Mouse (Mus musculus) MEL (cell line): ENCODE data around the gene Rnf121. TPM values are rescaled to one million over a fixed set of nuclear protein-coding genes. Genes with fewer than 3 reads are reported as not detected.

Source experiments
- DNase-seq: peaks from one replicate; pipeline ENCODE4 v3.0.0; 2011; ENCODE audit warnings: low read depth, low spot score
- H3K27ac ChIP-seq: 2 replicates; pipeline ENCODE4 v1.5.1; 2012; ENCODE audit warnings: low read depth, mild to moderate bottlenecking, control low read depth, low read length, moderate library complexity; ENCODE audit not compliant: control insufficient read depth
- H3K27me3 ChIP-seq, 2 experiments: fragments of 150-350 bp in 1 of 2; sonication (generic) in 1 of 2; 2 replicates each; pipeline ENCODE4 v1.6.1; 2012; ENCODE audit warnings: low read length in 2 of 2, mild to moderate bottlenecking in 2 of 2, improper control_type of control experiment in 1 of 2, moderate library complexity in 1 of 2; ENCODE audit not compliant: insufficient read depth in 2 of 2, control insufficient read depth in 1 of 2
- H3K36me3 ChIP-seq, 2 experiments: 2 replicates each; pipeline ENCODE4 v1.6.1; 2012 to 2014; ENCODE audit warnings: low read length in 2 of 2, improper control_type of control experiment in 1 of 2, inconsistent platforms in 1 of 2, mild to moderate bottlenecking in 1 of 2; ENCODE audit not compliant: insufficient read depth in 2 of 2, control insufficient read depth in 1 of 2
- H3K4me1 ChIP-seq, 2 experiments: fragments of 150-350 bp in 1 of 2; sonication (generic) in 1 of 2; 2 replicates each; pipeline ENCODE4 v1.6.1; 2012; ENCODE audit warnings: low read length in 2 of 2, improper control_type of control experiment in 1 of 2, mild to moderate bottlenecking in 1 of 2; ENCODE audit not compliant: insufficient read depth in 2 of 2, control insufficient read depth in 1 of 2
- H3K4me3 ChIP-seq, 2 experiments: fragments of 150-350 bp in 1 of 2; sonication (generic) in 1 of 2; 2 replicates each; pipeline ENCODE4 v1.5.1; 2012; ENCODE audit warnings: low read depth in 2 of 2, low read length in 2 of 2, mild to moderate bottlenecking in 2 of 2, moderate library complexity in 2 of 2, control low read depth in 1 of 2, improper control_type of control experiment in 1 of 2; ENCODE audit not compliant: control insufficient read depth in 1 of 2, insufficient read depth in 1 of 2
- H3K79me2 ChIP-seq: 2 replicates; pipeline ENCODE4 v1.6.1; 2012; ENCODE audit warnings: mild to moderate bottlenecking, low read length, moderate library complexity; ENCODE audit not compliant: control insufficient read depth, poor library complexity, insufficient read depth
- H3K9ac ChIP-seq: 2 replicates; pipeline ENCODE4 v1.6.1; 2012; ENCODE audit warnings: low read depth, mild to moderate bottlenecking, control low read depth, low read length, moderate library complexity; ENCODE audit not compliant: control insufficient read depth, poor library complexity, severe bottlenecking
- H3K9me3 ChIP-seq: fragments of 150-350 bp; sonication (generic); replicated peaks from 2 replicates; pipeline ENCODE4 v1.6.1; 2012; ENCODE audit warnings: mild to moderate bottlenecking, low read length, improper control_type of control experiment, moderate library complexity; ENCODE audit not compliant: insufficient read depth
- CHD1 ChIP-seq: IDR thresholded peaks from 2 replicates; pipeline ENCODE4 v1.6.1; 2012; ENCODE audit warnings: low read depth, mild to moderate bottlenecking, inconsistent platforms, low read length, improper control_type of control experiment
- E2F4 ChIP-seq: IDR thresholded peaks from 2 replicates; pipeline ENCODE4 v1.6.1; 2011; ENCODE audit warnings: low read depth, low read length, improper control_type of control experiment, borderline replicate concordance
- ELF1 ChIP-seq: IDR thresholded peaks from 2 replicates; pipeline ENCODE4 v1.6.1; 2014; ENCODE audit warnings: low read depth, mild to moderate bottlenecking, inconsistent platforms, low read length, improper control_type of control experiment, moderate library complexity
- EP300 ChIP-seq, 2 experiments: IDR thresholded peaks; 2 replicates each; pipeline ENCODE4 v1.6.1; 2011; ENCODE audit warnings: improper control_type of control experiment in 2 of 2, low read length in 2 of 2, low read depth in 1 of 2, mild to moderate bottlenecking in 1 of 2
- ETS1 ChIP-seq: IDR thresholded peaks from 2 replicates; pipeline ENCODE4 v1.6.1; 2012; ENCODE audit warnings: low read depth, mild to moderate bottlenecking, inconsistent platforms, low read length, improper control_type of control experiment, moderate library complexity
- GABPA ChIP-seq: IDR thresholded peaks from 2 replicates; pipeline ENCODE4 v1.6.1; 2012; ENCODE audit warnings: low read depth, mild to moderate bottlenecking, inconsistent platforms, low read length, improper control_type of control experiment, moderate library complexity
- GATA1 ChIP-seq: IDR thresholded peaks from 2 replicates; pipeline ENCODE4 v1.6.1; 2011; ENCODE audit warnings: low read depth, low read length, improper control_type of control experiment
- KAT2A ChIP-seq: conservative IDR thresholded peaks from 2 replicates; pipeline ENCODE4 v1.6.1; 2012; ENCODE audit warnings: low read depth, low read length, improper control_type of control experiment, inconsistent platforms
- MAX ChIP-seq: IDR thresholded peaks from 2 replicates; pipeline ENCODE4 v1.6.1; 2011; ENCODE audit warnings: low read length, improper control_type of control experiment
- MAZ ChIP-seq: IDR thresholded peaks from 2 replicates; pipeline ENCODE4 v1.6.1; 2012; ENCODE audit warnings: low read depth, mild to moderate bottlenecking, inconsistent platforms, low read length, improper control_type of control experiment
- MXI1 ChIP-seq: IDR thresholded peaks from 2 replicates; pipeline ENCODE4 v1.6.1; 2011; ENCODE audit warnings: mild to moderate bottlenecking, low read depth, low read length, improper control_type of control experiment
- MYB ChIP-seq: IDR thresholded peaks from 2 replicates; pipeline ENCODE4 v1.6.1; 2011; ENCODE audit warnings: mild to moderate bottlenecking, low read depth, low read length, improper control_type of control experiment
- MYC ChIP-seq: IDR thresholded peaks from 2 replicates; pipeline ENCODE4 v1.6.1; 2011; ENCODE audit warnings: low read depth, mild to moderate bottlenecking, low read length, improper control_type of control experiment, moderate library complexity
- NELFE ChIP-seq: IDR thresholded peaks from 2 replicates; pipeline ENCODE4 v1.6.1; 2011; ENCODE audit warnings: low read depth, low read length, improper control_type of control experiment
- POLR2A ChIP-seq, 2 experiments: IDR thresholded peaks; 2 replicates each; pipeline ENCODE4 v1.6.1; 2011 to 2012; ENCODE audit warnings: low read length in 2 of 2, mild to moderate bottlenecking in 2 of 2, control low read depth in 1 of 2, improper control_type of control experiment in 1 of 2, low read depth in 1 of 2, moderate library complexity in 1 of 2; ENCODE audit not compliant: control insufficient read depth in 1 of 2, insufficient read depth in 1 of 2, poor library complexity in 1 of 2
- POLR2AphosphoS2 ChIP-seq: IDR thresholded peaks from 2 replicates; pipeline ENCODE4 v1.6.1; 2011; ENCODE audit warnings: low read length, improper control_type of control experiment
- POLR2AphosphoS5 ChIP-seq: IDR thresholded peaks from 2 replicates; pipeline ENCODE4 v1.6.1; 2012; ENCODE audit warnings: low read depth, borderline replicate concordance, mild to moderate bottlenecking, inconsistent platforms, low read length, moderate library complexity, mixed read lengths
- RCOR1 ChIP-seq: IDR thresholded peaks from 2 replicates; pipeline ENCODE4 v1.6.1; 2012; ENCODE audit warnings: low read depth, mild to moderate bottlenecking, inconsistent platforms, low read length, improper control_type of control experiment
- SIN3A ChIP-seq: IDR thresholded peaks from 2 replicates; pipeline ENCODE4 v1.6.1; 2012; ENCODE audit warnings: low read length, improper control_type of control experiment, inconsistent platforms
- SMC3 ChIP-seq: IDR thresholded peaks from 2 replicates; pipeline ENCODE4 v1.6.1; 2011; ENCODE audit warnings: low read depth, low read length, improper control_type of control experiment
- TAL1 ChIP-seq: IDR thresholded peaks from 2 replicates; pipeline ENCODE4 v1.6.1; 2012; ENCODE audit warnings: mild to moderate bottlenecking, inconsistent platforms, low read length, moderate library complexity, mixed read lengths
- TBP ChIP-seq: IDR thresholded peaks from 2 replicates; pipeline ENCODE4 v1.8.0; 2011; ENCODE audit warnings: low read depth, low read length, improper control_type of control experiment
- UBTF ChIP-seq: IDR thresholded peaks from 2 replicates; pipeline ENCODE4 v1.6.1; 2012; ENCODE audit warnings: low read depth, mild to moderate bottlenecking, inconsistent platforms, low read length, improper control_type of control experiment, moderate library complexity, borderline replicate concordance; ENCODE audit not compliant: insufficient read depth
- USF1 ChIP-seq: IDR thresholded peaks from 2 replicates; pipeline ENCODE4 v1.6.1; 2014; ENCODE audit warnings: low read depth, mild to moderate bottlenecking, inconsistent platforms, low read length, improper control_type of control experiment, moderate library complexity
- USF2 ChIP-seq, 2 experiments: IDR thresholded peaks; 2 replicates each; pipeline ENCODE4 v1.6.1; 2011 to 2012; ENCODE audit warnings: improper control_type of control experiment in 2 of 2, low read length in 2 of 2, borderline replicate concordance in 1 of 2, inconsistent platforms in 1 of 2, low read depth in 1 of 2, mild to moderate bottlenecking in 1 of 2; ENCODE audit not compliant: insufficient read depth in 1 of 2
- ZC3H11A ChIP-seq: IDR thresholded peaks from 2 replicates; pipeline ENCODE4 v1.6.1; 2012; ENCODE audit warnings: low read depth, mild to moderate bottlenecking, inconsistent platforms, low read length, improper control_type of control experiment
- ZKSCAN1 ChIP-seq: IDR thresholded peaks from 2 replicates; pipeline ENCODE4 v1.6.1; 2012; ENCODE audit warnings: low read depth, mild to moderate bottlenecking, inconsistent platforms, low read length, improper control_type of control experiment, moderate library complexity
- ZMIZ1 ChIP-seq: IDR thresholded peaks from 2 replicates; pipeline ENCODE4 v1.6.1; 2012; ENCODE audit warnings: low read depth, mild to moderate bottlenecking, inconsistent platforms, low read length, improper control_type of control experiment, moderate library complexity
- polyA plus RNA-seq, 2 experiments: library from polyadenylated mRNA; stranded (reverse) in 1 of 2; unstranded in 1 of 2; fragments of >175 nt in 1 of 2; fragments of >200 nt in 1 of 2; gene quantifications; 2 replicates each; pipeline versions ENCODE4 v1.2.1 to v1.2.4; 2012; ENCODE audit warnings: low replicate concordance in 2 of 2, low read depth in 1 of 2; ENCODE audit not compliant: insufficient read length in 2 of 2, insufficient read depth in 1 of 2, missing spikeins in 1 of 2
- total RNA-seq: library from RNA; depleted of rRNA; stranded (reverse); fragments of 300-350 nt; gene quantifications from 2 replicates; pipeline ENCODE4 v1.2.3, GENCODE M21; 2012

Gene Rnf121
- total and polyA plus RNA-seq, 3 experiments: 16.0 to 18.5 TPM; not detected in 1

GRCm38 (mm10) chr7:102017452-102017851 is 47.8 kb downstream of the Rnf121 start:
- DNase-seq: no peak
- Histone ChIP-seq H3K9me3 (no peaks in the 10 kb centered on the region), H3K79me2 (no peaks in the 10 kb centered on the region), H3K27me3 (no peaks in the 10 kb centered on the region), H3K4me3 (no peak overlapping the region), H3K4me1 (no peaks in the 10 kb centered on the region), H3K9ac (no peak overlapping the region), H3K27ac (no peak overlapping the region), H3K36me3 (peaks cover 0 to 4% of the 10 kb centered on the region in 2 experiments; a peak in 2 of 4 replicates)
- TF ChIP-seq MYB (no peak), E2F4 (no peak), EP300 (IDR thresholded peaks at IDR 0.05; ENCODE audit: low read depth in 1 of 2, low read length in 2 of 2) (no peak), USF1 (no peak), POLR2AphosphoS5 (no peak), TAL1 (no peak), MAX (no peak), CHD1 (no peak), GATA1 (no peak), KAT2A (no peak), TBP (no peak), ELF1 (no peak), UBTF (no peak), USF2 (IDR thresholded peaks at IDR 0.05; ENCODE audit: borderline replicate concordance in 1 of 2, insufficient read depth in 1 of 2, low read depth in 1 of 2, low read length in 2 of 2) (no peak), POLR2AphosphoS2 (no peak), ZKSCAN1 (no peak), SMC3 (no peak)

- no peak for DNase-seq
- H3K36me3 ChIP-seq: peaks cover 0 to 4% of the 10 kb centered on the region in 2 experiments; a peak in 2 of 4 replicates
- no peaks in the 10 kb centered on the region for H3K9me3 ChIP-seq
- no peaks in the 10 kb centered on the region for H3K79me2 ChIP-seq
- no peaks in the 10 kb centered on the region for H3K27me3 ChIP-seq
- H3K27ac ChIP-seq: no peak overlapping the region
- no peak for TF ChIP-seq ZMIZ1
- no peak for TF ChIP-seq ZC3H11A
- TF ChIP-seq MAZ: no peak
- TF ChIP-seq TBP: no peak
- no peak for TF ChIP-seq RCOR1
- TF ChIP-seq USF1: no peak
- no peak for TF ChIP-seq TAL1
- no peak for TF ChIP-seq ETS1
- TF ChIP-seq MXI1: no peak
- TF ChIP-seq POLR2AphosphoS5: no peak
- TF ChIP-seq MYC: no peak
- TF ChIP-seq NELFE: no peak
- TF ChIP-seq UBTF: no peak
- TF ChIP-seq SIN3A: no peak
- no peak for TF ChIP-seq USF2 (IDR thresholded peaks at IDR 0.05; ENCODE audit: borderline replicate concordance in 1 of 2, insufficient read depth in 1 of 2, low read depth in 1 of 2, low read length in 2 of 2)
- TF ChIP-seq POLR2A (IDR thresholded peaks at IDR 0.05; ENCODE audit: control insufficient read depth in 1 of 2, insufficient read depth in 1 of 2, low read depth in 1 of 2, low read length in 2 of 2, poor library complexity in 1 of 2): no peak
- no peak for TF ChIP-seq GABPA
- TF ChIP-seq CHD1: no peak
- no peak overlapping the region for H3K9ac ChIP-seq
- no peaks in the 10 kb centered on the region for H3K4me1 ChIP-seq
- H3K4me3 ChIP-seq: no peak overlapping the region
Observed at GRCm38 (mm10) chr7:102016936-102017335, 48.3 kb downstream of the Rnf121 start.
